Comparison of ENCODE assay signal across 10 mouse cellular contexts in genomic region chr10:74939300-74939699, GRCm38 (mm10). TPM values are rescaled to one million over a fixed set of nuclear protein-coding genes. Genes with fewer than 3 reads are reported as not detected.
A peak's percentile ranks its signal among the peaks of the same experiment; 100 is the strongest.
DNase-seq lines count a peak whose midpoint lies in the region; ATAC-seq and TF ChIP-seq lines count a peak whose summit lies in the region.
"Had no signal": no experiment of that assay in that cellular context is flagged by ENCODE, and none has a peak within 500 bp of the region (broad histone marks: within the 10 kb centered on the region; RNA-seq: fewer than 3 reads in every experiment).

No protein-coding gene starts in this region.

- no peaks in the 10 kb centered on the region for H3K4me1 ChIP-seq in intestine, postnatal 0 days (replicated peaks; ENCODE audit: control insufficient read depth, insufficient read depth, low read length)
- no peaks in the 10 kb centered on the region for H3K4me1 ChIP-seq in intestine, embryonic 15.5 days (replicated peaks)
- H3K4me1 ChIP-seq in lung, embryonic 14.5 days (ENCODE audit: insufficient read depth) = no peaks in the 10 kb centered on the region
- H3K4me1 ChIP-seq in CH12.LX (ENCODE audit: control insufficient read depth in 1 of 2, insufficient read depth in 2 of 2) = peaks cover 10 to 36% of the 10 kb centered on the region in 2 experiments

- H3K9me3 ChIP-seq in intestine, postnatal 0 days (ENCODE audit: control insufficient read depth) = no peaks in the 10 kb centered on the region
- no peaks in the 10 kb centered on the region for H3K9me3 ChIP-seq in intestine, embryonic 15.5 days
- H3K9me3 ChIP-seq in lung, embryonic 14.5 days (ENCODE audit: low read depth, low read length) = no peaks in the 10 kb centered on the region
- H3K9me3 ChIP-seq in CH12.LX (replicated peaks; ENCODE audit: low read length) = no peaks in the 10 kb centered on the region

- no peak overlapping the region for H3K27ac ChIP-seq in intestine, postnatal 0 days (ENCODE audit: low read depth, low read length)
- H3K27ac ChIP-seq in intestine, embryonic 15.5 days = no peak overlapping the region
- no peak overlapping the region for H3K27ac ChIP-seq in lung, embryonic 14.5 days (ENCODE audit: low read depth)
- no peak overlapping the region for H3K27ac ChIP-seq in CH12.LX (ENCODE audit: insufficient read depth, low read depth)

- no peak for ATAC-seq in intestine, postnatal 0 days
- no peak for ATAC-seq in intestine, embryonic 15.5 days
- ATAC-seq in lung, embryonic 14.5 days (ENCODE audit: insufficient read depth) = no peak
- ATAC-seq in megakaryocyte progenitor cell, adult 5-6 weeks (replicated peaks; ENCODE audit: poor library complexity) = 0 out of 2 replicates have a peak, but pooled peaks have one; percentile 27

- TF ChIP-seq RAD21 in CH12.LX (IDR thresholded peaks at IDR 0.05; ENCODE audit: low read depth, low read length) = peak; percentile 75

- H3K79me2 ChIP-seq in CH12.LX (replicated peaks; ENCODE audit: control insufficient read depth, extremely low read depth, insufficient read depth, poor library complexity, severe bottlenecking) = no peaks in the 10 kb centered on the region

- no peak for DNase-seq in lung, embryonic 14.5 days
- DNase-seq in lung, postnatal 14 days = no peak
- no peak for DNase-seq in CH12.LX (ENCODE audit: extremely low read depth)
- no peak for DNase-seq in thymus, postnatal 4 days
- DNase-seq: adrenal gland, postnatal 25 days; heart, postnatal 10 days; thymus, postnatal 14 days had no signal

- no peak overlapping the region for H3K4me3 ChIP-seq in intestine, postnatal 0 days (ENCODE audit: low read depth, low read length)
- no peak overlapping the region for H3K4me3 ChIP-seq in intestine, embryonic 15.5 days (replicated peaks)
- no peak overlapping the region for H3K4me3 ChIP-seq in lung, embryonic 14.5 days (ENCODE audit: low read depth, low read length)
- no peak overlapping the region for H3K4me3 ChIP-seq in CH12.LX (replicated peaks in 1 of 3; ENCODE audit: low read depth in 2 of 3, low read length in 2 of 3, poor library complexity in 1 of 3)

- H3K9ac ChIP-seq in intestine, postnatal 0 days (ENCODE audit: low read depth, low read length) = no peak overlapping the region
- no peak overlapping the region for H3K9ac ChIP-seq in intestine, embryonic 15.5 days
- H3K9ac ChIP-seq in lung, embryonic 14.5 days = no peak overlapping the region
- no peak overlapping the region for H3K9ac ChIP-seq in CH12.LX (ENCODE audit: insufficient read depth, low read depth)

- no peak overlapping the region for H3K4me2 ChIP-seq in intestine, postnatal 0 days (replicated peaks; ENCODE audit: low read depth)
- H3K4me2 ChIP-seq in intestine, embryonic 15.5 days (replicated peaks) = no peak overlapping the region
- no peak overlapping the region for H3K4me2 ChIP-seq in lung, embryonic 14.5 days
- H3K4me2 ChIP-seq in CH12.LX (ENCODE audit: insufficient read depth, low read depth, poor library complexity, severe bottlenecking) = no peak overlapping the region

- no peak for TF ChIP-seq EP300 in CH12.LX (IDR thresholded peaks at IDR 0.05; ENCODE audit: low read length)

- no peaks in the 10 kb centered on the region for H3K36me3 ChIP-seq in intestine, postnatal 0 days (ENCODE audit: control insufficient read depth, insufficient read depth)
- H3K36me3 ChIP-seq in intestine, embryonic 15.5 days = no peaks in the 10 kb centered on the region
- no peaks in the 10 kb centered on the region for H3K36me3 ChIP-seq in lung, embryonic 14.5 days (ENCODE audit: insufficient read depth)
- H3K36me3 ChIP-seq in CH12.LX (replicated peaks in 1 of 2; ENCODE audit: control insufficient read depth in 1 of 2, insufficient read depth in 1 of 2, low read length in 1 of 2) = no peaks in the 10 kb centered on the region

- H3K27me3 ChIP-seq in intestine, postnatal 0 days (replicated peaks; ENCODE audit: control insufficient read depth, insufficient read depth, low read length) = no peaks in the 10 kb centered on the region
- no peaks in the 10 kb centered on the region for H3K27me3 ChIP-seq in intestine, embryonic 15.5 days (replicated peaks)
- H3K27me3 ChIP-seq in lung, embryonic 14.5 days (ENCODE audit: insufficient read depth, low read length) = no peaks in the 10 kb centered on the region
- no peaks in the 10 kb centered on the region for H3K27me3 ChIP-seq in CH12.LX (replicated peaks)

- dilution Hi-C loops in CH12.LX (cut with MboI; ENCODE audit: extremely low pct_ligation_motif_present, extremely low pct_unique_long_range_greater_than_20kb, low sequenced_read_pairs) = no loop called here

- 67% methylated on average over 3 of the region's 3 CpGs for whole genome bisulfite sequencing in intestine, postnatal 0 days
- WGBS in intestine, embryonic 15.5 days = 63% methylated on average over 3 of the region's 3 CpGs
- whole genome bisulfite sequencing in lung, embryonic 14.5 days = 57% methylated on average over 3 of the region's 3 CpGs

- no peak for TF ChIP-seq POLR2A in CH12.LX (IDR thresholded peaks at IDR 0.05; ENCODE audit: low read depth, low read length)

- peak; percentile 55 for TF ChIP-seq CTCF in intestine, postnatal 0 days (IDR thresholded peaks at IDR 0.05; ENCODE audit: low read depth)
- peak; percentile 53 for TF ChIP-seq CTCF in lung, embryonic 14.5 days (IDR thresholded peaks at IDR 0.05; ENCODE audit: low read depth)
- TF ChIP-seq CTCF in CH12.LX (conservative IDR thresholded peaks at IDR 0.05 in 1 of 2, IDR thresholded peaks at IDR 0.05 in 1 of 2; ENCODE audit: low read depth in 2 of 2, low read length in 2 of 2) = peak in 1 of 2 experiments; percentile 77; a peak in 2 of 4 replicates

- in situ Hi-C loops in CH12.LX (cut with MboI; ENCODE audit: low pct_ligation_motif_present, low pct_unique_long_range_greater_than_20kb, low sequenced_read_pairs) = loop anchor here (5.0 kb wide), 1 partner anchor 83 kb away; no protein-coding TSS in a partner anchor

TF ChIP-seq in CH12.LX, 34 proteins besides CTCF, POLR2A, EP300 and RAD21:
- TF ChIP-seq NELFE (IDR thresholded peaks at IDR 0.05; ENCODE audit: low read depth, low read length) = no peak; the same call in 1 of the 2 replicates
- TF ChIP-seq MYC (IDR thresholded peaks at IDR 0.05; ENCODE audit: low read depth, low read length) = peak; percentile 88
- TF ChIP-seq ZC3H11A (IDR thresholded peaks at IDR 0.05; ENCODE audit: low read depth, low read length) = peak; percentile 58
- no peak for TF ChIP-seq JUN (IDR thresholded peaks at IDR 0.05; ENCODE audit: insufficient read depth, low read depth, low read length)
- no peak for TF ChIP-seq SIN3A (IDR thresholded peaks at IDR 0.05; ENCODE audit: low read length)
- TF ChIP-seq MAX (IDR thresholded peaks at IDR 0.05; ENCODE audit: low read length) = peak; percentile 72
- peak; percentile 89 for TF ChIP-seq SMC3 (IDR thresholded peaks at IDR 0.05; ENCODE audit: low read depth, low read length)
- TF ChIP-seq MEF2A (IDR thresholded peaks at IDR 0.05; ENCODE audit: borderline replicate concordance, low read depth, low read length) = no peak
- TF ChIP-seq NRF1 (IDR thresholded peaks at IDR 0.05; ENCODE audit: low read depth, low read length) = no peak
- no peak for TF ChIP-seq KAT2A (IDR thresholded peaks at IDR 0.05; ENCODE audit: insufficient replicate concordance, low read length)
- TF ChIP-seq E2F4 (IDR thresholded peaks at IDR 0.05; ENCODE audit: insufficient replicate concordance, low read depth, low read length) = no peak

RNA-seq across cellular contexts. Expression of gene Gnaz, which starts 27.7 kb away (rescaled TPM):
- polyA plus RNA-seq in intestine, postnatal 0 days (2015; fragmentation: Nextera tagmentation; extraction: Ambion mirVana) = 1.7 and 2.4 TPM in 2 replicates
- polyA plus RNA-seq in intestine, embryonic 15.5 days (2015; fragmentation: Nextera tagmentation; extraction: Ambion mirVana) = 3.5 and 3.6 TPM in 2 replicates
- polyA plus RNA-seq in lung, embryonic 14.5 days (2014; fragmentation: Nextera tagmentation; extraction: Ambion mirVana) = 2.9 and 3.2 TPM in 2 replicates
- total RNA-seq in CH12.LX (2012; rRNA removed) (36.9 and 49.9 TPM in 2 replicates), CH12.LX (2014; rRNA removed) (4.3 and 5.5 TPM in 2 replicates)
- 2.7 TPM in 2 replicates for polyA plus RNA-seq in CH12.LX (2012; ENCODE audit: insufficient read length, low read depth)
- 0.17 TPM in 1 of 2 replicates, not detected in the other for total RNA-seq in megakaryocyte progenitor cell, adult 5-6 weeks (2015)
- total RNA-seq in megakaryocyte progenitor cell, adult 5-6 weeks (2017) = 0.12 and 0.27 TPM in 2 replicates
